Mouse (Mus musculus) C2C12 (cell line): Measurements from ENCODE around the gene Cxcl9.

Source experiments
- CEBPB ChIP-seq: IDR thresholded peaks from one replicate; pipeline ENCODE4 v1.6.1; 2011; ENCODE audit warnings: low read depth, mild to moderate bottlenecking, control low read depth, moderate library complexity
- CTCF ChIP-seq: IDR thresholded peaks from one replicate; pipeline ENCODE4 v1.5.1; 2011; ENCODE audit not compliant: control insufficient read depth, insufficient read depth, insufficient read length
- MYOD1 ChIP-seq: IDR thresholded peaks from one replicate; pipeline ENCODE4 v1.6.1; 2011; ENCODE audit warnings: low read depth; ENCODE audit not compliant: control insufficient read depth, insufficient read length
- USF1 ChIP-seq: IDR thresholded peaks from one replicate; pipeline ENCODE4 v1.6.1; 2011; ENCODE audit warnings: low read depth, mild to moderate bottlenecking, control low read depth, moderate library complexity

DNA sequence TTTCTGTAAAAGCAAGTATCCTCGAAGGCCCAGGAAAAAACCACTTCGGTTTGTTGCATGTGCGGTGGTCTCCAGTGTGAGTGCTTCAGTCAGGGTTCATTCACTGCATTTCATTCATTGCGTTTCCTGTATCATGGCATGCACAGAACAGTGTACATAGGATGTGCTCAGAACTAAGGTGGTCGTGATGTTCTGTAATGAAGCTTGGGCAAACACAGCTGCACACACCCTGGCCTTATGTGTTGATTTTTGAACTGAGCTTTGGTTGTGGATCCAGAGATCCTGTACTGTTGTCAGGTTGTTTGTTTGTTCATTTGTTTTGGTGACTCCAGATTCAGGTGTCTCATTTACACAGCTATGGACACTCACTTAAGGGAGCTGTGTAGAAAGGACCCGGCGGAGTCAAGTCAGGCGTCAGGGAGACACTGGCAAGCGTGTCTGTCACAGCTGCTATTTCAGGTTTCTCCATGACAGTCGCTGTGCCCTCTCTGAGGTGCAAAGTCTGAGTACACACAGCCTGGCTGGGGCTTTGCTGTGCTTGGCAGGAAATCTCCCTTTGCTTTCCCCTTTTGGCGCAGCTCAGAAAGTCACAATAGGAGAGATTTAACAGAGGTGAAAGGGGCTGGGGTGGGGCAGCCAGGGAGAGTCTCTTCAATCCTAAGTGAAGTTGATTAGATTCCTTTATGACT lies 31.0 kb upstream of the Cxcl9 start:
- TF ChIP-seq MYOD1, result no peak
- TF ChIP-seq CTCF, result no peak
- TF ChIP-seq CEBPB, result no peak
- no peak for TF ChIP-seq USF1
